Mouse (Mus musculus) urinary bladder, adult 2 months (tissue): ENCODE data around the gene Gas7. TPM values are rescaled to one million over a fixed set of nuclear protein-coding genes. Genes with fewer than 3 reads are reported as not detected.

Experiments
- DNase-seq: peaks from one replicate; pipeline ENCODE4 v3.0.0; 2022; ENCODE audit warnings: low spot score
- polyA plus RNA-seq: library from polyadenylated mRNA; depleted of rRNA; stranded (reverse); fragments of >200 nt; gene quantifications from 2 replicates; pipeline ENCODE4 v1.2.3, GENCODE M21; 2012

The Gas7 gene
- polyA plus RNA-seq, 1 experiment = 10.5 TPM

GRCm38 (mm10) chr11:67622340-67622739 is 167.1 kb downstream of the Gas7 start:
- no peak for DNase-seq

- DNase-seq = no peak
Measured at GRCm38 (mm10) chr11:67627179-67627578, 171.9 kb downstream of the Gas7 start.

DNA sequence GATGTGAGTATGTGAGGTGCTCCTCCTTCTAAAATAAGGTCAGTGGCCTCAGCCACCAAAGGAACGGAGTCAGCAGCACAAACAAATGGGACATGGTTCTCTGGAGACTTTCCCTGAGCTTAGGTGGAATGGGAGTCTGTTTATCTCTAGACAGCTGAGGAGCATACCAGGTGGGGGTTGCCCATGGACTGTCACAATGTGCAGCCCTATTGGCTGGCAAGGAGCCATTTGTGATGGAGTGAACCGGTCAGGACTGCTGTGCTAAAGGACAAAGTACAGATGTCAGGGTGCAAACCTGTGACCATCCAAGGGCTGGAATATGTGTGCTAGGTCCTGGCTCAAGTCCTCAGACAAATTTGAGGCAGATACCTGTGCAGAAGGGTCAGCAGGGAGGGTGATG is 173.3 kb downstream of the Gas7 start:
- no peak for DNase-seq

- no peak for DNase-seq
Measured at GRCm38 (mm10) chr11:67632906-67633305, 177.7 kb downstream of the Gas7 start.

GRCm38 (mm10) chr11:67633620-67634229 is 178.5 kb downstream of the Gas7 start:
- no peak for DNase-seq

DNA sequence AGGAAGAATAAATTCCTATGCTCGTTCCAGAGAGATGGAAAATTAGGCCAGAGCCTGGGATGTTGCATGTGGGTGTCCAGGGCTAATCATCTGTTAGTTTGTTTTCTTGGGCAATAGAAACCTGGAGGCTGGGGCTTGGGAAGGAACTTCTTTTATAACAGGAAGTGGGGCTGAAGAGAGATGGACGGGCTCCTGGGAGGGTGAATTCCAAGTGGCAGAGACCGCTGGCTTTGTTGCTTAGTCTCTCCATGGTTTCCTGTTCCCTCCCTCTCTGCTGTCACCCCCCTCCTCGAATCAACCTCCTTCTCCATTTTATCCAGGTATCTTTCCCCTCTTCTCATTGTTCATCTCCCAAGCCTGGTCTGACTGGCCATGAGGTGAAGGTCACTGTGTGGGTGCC is 181.0 kb downstream of the Gas7 start:
- DNase-seq = no peak

- no peak for DNase-seq
Measured at GRCm38 (mm10) chr11:67636905-67637586, 181.8 kb downstream of the Gas7 start.

GRCm38 (mm10) chr11:67638401-67638800 is 183.2 kb downstream of the Gas7 start:
- no peak for DNase-seq

DNA sequence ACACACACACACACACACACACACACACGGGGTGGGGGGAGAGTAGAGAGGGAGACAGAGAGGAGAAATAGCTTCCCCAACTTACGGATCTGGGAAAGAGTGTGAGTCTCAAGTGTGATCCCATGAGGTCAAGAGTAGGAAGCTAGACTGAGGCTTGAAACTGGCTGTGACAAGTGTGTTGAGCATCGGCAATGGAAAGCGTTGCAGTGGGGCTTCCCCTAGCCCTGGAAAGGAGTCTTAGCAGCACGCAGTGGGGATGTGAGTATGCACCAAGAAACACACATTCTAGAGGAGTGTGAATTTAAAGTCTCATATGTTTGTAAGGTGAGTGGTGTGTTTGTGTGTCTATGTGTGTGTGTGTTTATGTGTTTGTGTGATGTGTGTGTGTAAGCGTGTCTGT is 185.1 kb downstream of the Gas7 start:
- DNase-seq = no peak

GRCm38 (mm10) chr11:67642421-67642820 is 187.2 kb downstream of the Gas7 start:
- DNase-seq = no peak

DNA sequence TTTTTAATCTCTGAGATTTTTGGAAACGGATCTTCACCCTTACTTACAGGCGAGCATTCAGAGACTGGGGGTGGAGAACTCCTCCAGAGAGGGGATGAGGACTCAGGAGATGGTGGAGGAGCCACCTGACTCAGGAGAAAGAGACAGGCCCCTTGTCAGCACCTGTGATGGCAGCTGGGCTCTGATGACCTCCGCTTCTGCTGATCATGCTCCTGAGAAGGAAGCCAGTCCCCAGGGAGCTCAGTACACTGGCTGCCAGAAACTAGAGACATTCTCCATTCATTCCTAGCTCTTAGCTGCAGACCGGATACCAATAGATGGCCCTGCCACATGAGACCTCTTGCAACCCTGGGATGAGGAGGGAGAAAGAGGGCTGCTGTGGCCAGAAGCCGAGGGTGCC is 187.6 kb downstream of the Gas7 start:
- no peak for DNase-seq

DNA sequence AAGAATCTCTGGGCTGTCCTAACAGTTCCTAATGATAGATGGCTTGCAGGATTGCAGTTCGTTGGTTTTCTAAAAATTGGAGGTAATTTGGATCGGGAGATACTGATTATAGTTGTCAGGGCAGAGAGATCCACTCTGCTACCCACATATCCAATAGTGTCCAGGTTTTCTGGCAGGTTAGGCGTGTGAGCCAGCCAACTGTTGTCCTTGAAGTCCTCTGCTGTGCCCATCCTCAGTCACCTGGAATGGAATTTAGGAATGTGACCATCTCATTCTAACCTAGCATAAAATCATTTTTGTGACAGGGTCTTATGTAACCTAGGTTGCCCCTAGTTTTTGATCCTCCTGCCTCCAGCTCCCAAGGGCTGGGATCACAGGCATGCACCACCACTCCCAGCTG is 188.2 kb downstream of the Gas7 start:
- no peak for DNase-seq

GRCm38 (mm10) chr11:67644632-67645149 is 189.5 kb downstream of the Gas7 start:
- no peak for DNase-seq

GRCm38 (mm10) chr11:67647745-67648144 is 192.5 kb downstream of the Gas7 start:
- DNase-seq = peak; percentile 53

- DNase-seq = no peak
Measured at GRCm38 (mm10) chr11:67648651-67649407, 193.6 kb downstream of the Gas7 start.

DNA sequence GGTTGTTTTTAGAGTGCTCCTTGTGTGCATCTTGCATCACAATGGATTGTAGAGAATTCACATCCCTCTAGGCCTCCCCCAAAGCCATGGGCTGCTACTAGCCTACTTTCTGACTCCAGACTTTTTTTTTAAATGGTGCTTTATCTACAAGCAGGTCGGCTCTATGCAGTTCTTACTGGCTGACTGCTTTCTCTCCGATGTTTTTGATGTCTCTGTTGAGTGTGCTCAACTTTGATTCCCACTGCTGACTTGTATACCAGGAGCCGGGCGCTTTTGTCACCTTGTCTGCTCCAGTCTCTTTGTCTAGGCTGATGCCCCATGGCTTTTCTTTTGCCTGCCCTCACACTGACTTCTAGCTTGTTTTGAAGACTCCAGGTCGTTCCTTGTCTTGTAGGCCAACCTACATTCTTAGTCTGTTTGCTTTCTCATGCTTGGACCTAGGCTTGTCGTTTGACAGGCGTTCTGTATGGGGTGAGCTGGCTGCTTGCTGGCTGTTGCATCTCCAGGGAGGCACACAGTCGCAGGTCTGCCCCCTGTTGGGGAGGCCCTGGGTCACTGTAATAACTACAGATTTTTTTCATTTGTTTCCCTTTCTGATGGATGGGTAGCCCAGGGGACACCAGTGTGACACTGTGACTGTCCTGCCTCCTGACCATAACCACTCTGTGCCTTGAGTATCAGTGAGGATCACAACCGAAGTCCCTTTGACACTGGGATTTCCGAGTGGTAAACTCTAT is 194.9 kb downstream of the Gas7 start:
- no peak for DNase-seq

- DNase-seq = no peak
Measured at GRCm38 (mm10) chr11:67651731-67652130, 196.5 kb downstream of the Gas7 start.

GRCm38 (mm10) chr11:67652194-67652892 is 197.1 kb downstream of the Gas7 start:
- DNase-seq = no peak

GRCm38 (mm10) chr11:67652893-67653255 is 197.6 kb downstream of the Gas7 start:
- DNase-seq = no peak

- DNase-seq = no peak
Measured at GRCm38 (mm10) chr11:67653521-67654090, 198.4 kb downstream of the Gas7 start.

DNA sequence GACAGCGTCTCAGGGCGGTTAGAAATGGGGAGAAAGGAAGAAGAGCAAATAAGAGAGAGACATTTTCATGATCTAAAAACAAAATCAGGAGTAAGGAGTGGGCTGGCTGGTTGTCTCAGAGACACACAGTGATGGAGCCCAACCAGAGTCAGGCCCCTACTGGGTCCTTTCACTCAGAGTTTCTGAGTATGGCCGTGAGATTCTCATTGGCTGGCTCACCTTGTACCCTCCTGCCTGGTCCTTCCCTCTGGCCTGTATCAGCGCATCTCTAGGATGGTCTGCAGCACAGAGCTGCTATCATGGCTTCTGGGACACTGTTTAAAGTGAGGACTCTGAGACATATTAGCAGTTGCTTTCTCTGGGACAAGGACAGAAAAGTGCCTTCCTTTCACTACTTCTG is 199.3 kb downstream of the Gas7 start:
- no peak for DNase-seq
